Mouse (Mus musculus): Measurements from ENCODE around the gene Fryl.
A peak's percentile ranks its signal among the peaks of the same experiment; 100 is the strongest.

The Fryl gene

GRCm38 (mm10) chr5:73157502-73157901, 98.9 kb downstream of the Fryl start:
- no peak for DNase-seq (ENCODE audit: low spot score)

- no peak for DNase-seq (ENCODE audit: low spot score)
Observed at GRCm38 (mm10) chr5:73157009-73157408, 99.4 kb downstream of the Fryl start.

- no peak for DNase-seq (ENCODE audit: low spot score)
Observed at GRCm38 (mm10) chr5:73156226-73156926, 100.0 kb downstream of the Fryl start.

- no peak for DNase-seq (ENCODE audit: low spot score)
Observed at GRCm38 (mm10) chr5:73153802-73154465, 102.5 kb downstream of the Fryl start.

- no peak for DNase-seq (ENCODE audit: low spot score)
Observed at GRCm38 (mm10) chr5:73152206-73152605, 104.2 kb downstream of the Fryl start.

GRCm38 (mm10) chr5:73150877-73151445, 105.5 kb downstream of the Fryl start:
- no peak for DNase-seq (ENCODE audit: low spot score)

- no peak for DNase-seq (ENCODE audit: low spot score)
Observed at GRCm38 (mm10) chr5:73144987-73145386, 111.4 kb downstream of the Fryl start.

GRCm38 (mm10) chr5:73141712-73142111, 114.7 kb downstream of the Fryl start:
- no peak for DNase-seq (ENCODE audit: low spot score)

- DNase-seq (ENCODE audit: low spot score): no peak
Observed at GRCm38 (mm10) chr5:73141161-73141560, 115.3 kb downstream of the Fryl start.

- no peak for DNase-seq (ENCODE audit: low spot score)
Observed at GRCm38 (mm10) chr5:73137561-73137960, 118.9 kb downstream of the Fryl start.

- no peak for DNase-seq (ENCODE audit: low spot score)
Observed at GRCm38 (mm10) chr5:73135959-73136358, 120.5 kb downstream of the Fryl start.

GRCm38 (mm10) chr5:73135131-73135530, 121.3 kb downstream of the Fryl start:
- no peak for DNase-seq (ENCODE audit: low spot score)

GRCm38 (mm10) chr5:73133833-73134185, 122.6 kb downstream of the Fryl start:
- peak; percentile 81 for DNase-seq (ENCODE audit: low spot score)

GRCm38 (mm10) chr5:73132998-73133832, 123.2 kb downstream of the Fryl start:
- no peak for DNase-seq (ENCODE audit: low spot score)

- peak; percentile 35 for DNase-seq (ENCODE audit: low spot score)
Observed at GRCm38 (mm10) chr5:73130984-73131383, 125.4 kb downstream of the Fryl start.

- peak; percentile 86 for DNase-seq (ENCODE audit: low spot score)
Observed at GRCm38 (mm10) chr5:73129871-73130270, 126.5 kb downstream of the Fryl start.

- DNase-seq (ENCODE audit: low spot score): no peak
Observed at GRCm38 (mm10) chr5:73119969-73120725, 136.3 kb downstream of the Fryl start.

GRCm38 (mm10) chr5:73119524-73119923, 136.9 kb downstream of the Fryl start:
- DNase-seq (ENCODE audit: low spot score): no peak

GRCm38 (mm10) chr5:73118786-73119185, 137.6 kb downstream of the Fryl start:
- DNase-seq (ENCODE audit: low spot score): no peak

GRCm38 (mm10) chr5:73114878-73115277, 141.5 kb downstream of the Fryl start:
- peak; percentile 25 for DNase-seq (ENCODE audit: low spot score)

GRCm38 (mm10) chr5:73112331-73112730, 144.1 kb downstream of the Fryl start:
- DNase-seq (ENCODE audit: low spot score): no peak

GRCm38 (mm10) chr5:73103657-73104056, 152.8 kb downstream of the Fryl start:
- no peak for DNase-seq (ENCODE audit: low spot score)
